Mouse (Mus musculus): Measurements from ENCODE around the gene Akr1c14. TPM values are rescaled to one million over a fixed set of nuclear protein-coding genes. Genes with fewer than 3 reads are reported as not detected.
A peak's percentile ranks its signal among the peaks of the same experiment; 100 is the strongest.
"Not testable (repeated sequence)": the region's sequence is repeated elsewhere in the genome, so short reads cannot be mapped to it uniquely, and the experiment has no call there.

Akr1c14 gene
- polyA plus RNA-seq, 1 experiment from 2014 or later = 2.8 TPM

DNA sequence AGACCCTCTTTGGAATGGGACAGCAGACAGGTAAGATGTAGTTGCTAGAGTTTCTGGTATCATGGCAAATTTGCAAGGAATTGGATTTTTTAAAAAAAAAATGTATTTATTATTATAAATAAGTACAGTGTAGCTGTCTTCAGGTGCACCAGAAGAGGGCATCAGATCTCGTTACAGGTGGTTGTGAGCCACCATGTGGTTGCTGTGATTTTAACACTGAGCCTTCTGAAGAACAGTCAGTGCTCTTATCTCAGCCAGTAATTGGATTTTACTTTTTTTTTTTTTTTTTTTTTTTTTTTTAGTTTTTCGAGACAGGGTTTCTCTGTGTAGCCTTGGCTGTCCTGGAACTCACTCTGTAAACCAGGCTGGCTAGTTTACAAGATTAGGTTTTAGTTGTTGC is 9.4 kb downstream of the Akr1c14 start:
- WGBS = 82% methylated on average over 2 of the region's 2 CpGs
- H3K27me3 ChIP-seq; H3K4me3 ChIP-seq (replicated peaks); H3K9ac ChIP-seq; ATAC-seq (replicated peaks; ENCODE audit: low FRiP score); H3K4me1 ChIP-seq; H3K36me3 ChIP-seq; H3K4me2 ChIP-seq; H3K9me3 ChIP-seq (replicated peaks); H3K27ac ChIP-seq: not testable (repeated sequence)

DNA sequence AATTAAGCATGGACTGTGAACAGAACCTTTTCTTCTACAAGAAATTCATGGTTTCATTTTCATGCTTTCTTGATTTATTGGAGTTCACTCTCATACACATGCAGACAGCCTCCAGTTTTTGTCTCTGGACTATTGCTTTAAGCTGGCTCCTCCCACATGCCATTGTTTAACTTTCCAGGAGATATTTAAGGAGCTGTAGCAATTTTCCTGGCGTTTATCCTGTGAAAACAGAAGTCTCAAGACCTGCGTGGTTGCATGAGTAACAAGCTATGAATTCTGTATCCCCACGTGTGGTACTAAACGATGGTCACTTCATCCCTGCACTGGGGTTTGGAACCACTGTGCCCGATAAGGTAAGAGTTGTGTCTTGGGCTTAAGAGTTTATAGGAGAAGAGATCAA is 10.6 kb downstream of the Akr1c14 start:
- Histone ChIP-seq H3K9ac (no peak overlapping the region), H3K4me1 (no peaks in the 10 kb centered on the region), H3K4me3 (replicated peaks) (no peak overlapping the region), H3K4me2 (peak overlapping the region; percentile 23; the same call in 1 of the 2 replicates), H3K27ac (no peak overlapping the region), H3K27me3 (no peaks in the 10 kb centered on the region), H3K9me3 (replicated peaks) (no peaks in the 10 kb centered on the region), H3K36me3 (no peaks in the 10 kb centered on the region)
- peak; percentile 56; the same call in 1 of the 2 replicates for ATAC-seq (replicated peaks; ENCODE audit: low FRiP score)
- 38% methylated on average over 5 of the region's 5 CpGs for WGBS

DNA sequence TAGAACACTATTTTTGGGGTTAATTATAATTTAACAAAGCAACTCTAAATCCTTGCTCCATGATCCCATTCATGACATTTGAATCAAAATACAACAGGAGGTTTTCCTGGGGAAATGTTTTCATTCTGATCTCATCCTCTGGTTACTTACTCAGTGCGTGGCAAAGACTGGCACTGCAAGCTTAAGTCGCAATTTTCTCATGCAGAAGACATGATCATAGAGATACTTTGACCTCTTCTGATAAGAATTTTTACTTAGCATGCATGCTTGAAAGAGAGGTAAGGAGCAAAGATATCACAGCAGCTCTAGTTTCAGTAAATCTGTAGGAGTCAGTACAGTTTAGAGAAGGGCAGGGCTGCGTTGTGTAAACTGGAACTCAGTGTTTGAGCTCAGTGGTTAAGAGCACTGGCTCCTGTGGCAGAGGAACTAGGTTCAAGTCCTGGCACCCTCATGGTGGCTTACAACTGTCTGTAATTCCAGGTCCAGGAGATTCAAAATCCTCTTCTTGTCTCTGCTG is 11.5 kb downstream of the Akr1c14 start:
- no peak overlapping the region for H3K27ac ChIP-seq
- H3K4me2 ChIP-seq = no peak overlapping the region; the same call in 1 of the 2 replicates
- H3K9me3 ChIP-seq (replicated peaks) = no peaks in the 10 kb centered on the region
- H3K9ac ChIP-seq = no peak overlapping the region
- WGBS = 64% methylated on average over 3 of the region's 3 CpGs
- no peak for ATAC-seq (replicated peaks; ENCODE audit: low FRiP score)
- H3K36me3 ChIP-seq = no peaks in the 10 kb centered on the region
- H3K4me3 ChIP-seq (replicated peaks) = no peak overlapping the region
- no peaks in the 10 kb centered on the region for H3K4me1 ChIP-seq
- H3K27me3 ChIP-seq = no peaks in the 10 kb centered on the region

GRCm38 (mm10) chr13:4076517-4077435 is 28.0 kb downstream of the Akr1c14 start:
- no peak for ATAC-seq (replicated peaks; ENCODE audit: low FRiP score)

GRCm38 (mm10) chr13:4079876-4080275 is 31.1 kb downstream of the Akr1c14 start:
- Histone ChIP-seq H3K4me2 (no peak overlapping the region), H3K27me3 (no peaks in the 10 kb centered on the region), H3K4me3 (replicated peaks) (no peak overlapping the region), H3K36me3 (no peaks in the 10 kb centered on the region), H3K27ac (no peak overlapping the region), H3K9me3 (replicated peaks) (no peaks in the 10 kb centered on the region; the same call in 1 of the 2 replicates), H3K4me1 (no peaks in the 10 kb centered on the region), H3K9ac (no peak overlapping the region)
- no peak for ATAC-seq (replicated peaks; ENCODE audit: low FRiP score)

More at GRCm38 (mm10) chr13:4076517-4077435, 28.0 kb downstream of the Akr1c14 start:
- no peak overlapping the region for H3K27ac ChIP-seq
- H3K4me2 ChIP-seq = no peak overlapping the region
- no peaks in the 10 kb centered on the region for H3K4me1 ChIP-seq
- H3K4me3 ChIP-seq (replicated peaks) = no peak overlapping the region
- H3K36me3 ChIP-seq = no peaks in the 10 kb centered on the region
- 86% methylated on average over 9 of the region's 9 CpGs for WGBS
- H3K9ac ChIP-seq = no peak overlapping the region
- no peaks in the 10 kb centered on the region for H3K27me3 ChIP-seq
- H3K9me3 ChIP-seq (replicated peaks) = no peaks in the 10 kb centered on the region

GRCm38 (mm10) chr13:4101691-4102090 is 52.9 kb downstream of the Akr1c14 start:
- H3K4me3 ChIP-seq (replicated peaks) = no peak overlapping the region
- no peaks in the 10 kb centered on the region for H3K9me3 ChIP-seq (replicated peaks)
- no peak overlapping the region for H3K4me2 ChIP-seq
- ATAC-seq (replicated peaks; ENCODE audit: low FRiP score) = no peak
- no peak overlapping the region for H3K9ac ChIP-seq
- H3K36me3 ChIP-seq = no peaks in the 10 kb centered on the region
- H3K4me1 ChIP-seq = no peaks in the 10 kb centered on the region
- no peak overlapping the region for H3K27ac ChIP-seq
- H3K27me3 ChIP-seq = no peaks in the 10 kb centered on the region

GRCm38 (mm10) chr13:4102721-4103120 is 53.9 kb downstream of the Akr1c14 start:
- Histone ChIP-seq H3K36me3 (no peaks in the 10 kb centered on the region), H3K27me3 (no peaks in the 10 kb centered on the region), H3K4me3 (replicated peaks) (no peak overlapping the region), H3K9ac (no peak overlapping the region), H3K27ac (no peak overlapping the region), H3K4me1 (no peaks in the 10 kb centered on the region), H3K9me3 (replicated peaks) (no peaks in the 10 kb centered on the region), H3K4me2 (no peak overlapping the region)
- no peak for ATAC-seq (replicated peaks; ENCODE audit: low FRiP score)

GRCm38 (mm10) chr13:4110281-4111188 is 61.7 kb downstream of the Akr1c14 start:
- peak; percentile 85 for ATAC-seq (replicated peaks; ENCODE audit: low FRiP score)
- Histone ChIP-seq H3K4me2 (no peak overlapping the region), H3K36me3 (no peaks in the 10 kb centered on the region), H3K4me1 (no peaks in the 10 kb centered on the region), H3K27me3 (no peaks in the 10 kb centered on the region), H3K9me3 (replicated peaks) (no peaks in the 10 kb centered on the region), H3K9ac (no peak overlapping the region), H3K4me3 (replicated peaks) (no peak overlapping the region), H3K27ac (no peak overlapping the region)
- 30% methylated on average over 6 of the region's 6 CpGs for WGBS

GRCm38 (mm10) chr13:4119181-4119904 is 70.5 kb downstream of the Akr1c14 start:
- H3K4me1 ChIP-seq = no peaks in the 10 kb centered on the region
- 0 out of 2 replicates have a peak, but pooled peaks cover 3% of the 10 kb centered on the region for H3K9me3 ChIP-seq (replicated peaks)
- no peak overlapping the region for H3K27ac ChIP-seq
- no peaks in the 10 kb centered on the region for H3K36me3 ChIP-seq
- peak; percentile 75 for ATAC-seq (replicated peaks; ENCODE audit: low FRiP score)
- no peak overlapping the region for H3K4me2 ChIP-seq
- 57% methylated on average over 2 of the region's 2 CpGs for WGBS
- no peak overlapping the region for H3K9ac ChIP-seq
- no peak overlapping the region for H3K4me3 ChIP-seq (replicated peaks)
- no peaks in the 10 kb centered on the region for H3K27me3 ChIP-seq

DNA sequence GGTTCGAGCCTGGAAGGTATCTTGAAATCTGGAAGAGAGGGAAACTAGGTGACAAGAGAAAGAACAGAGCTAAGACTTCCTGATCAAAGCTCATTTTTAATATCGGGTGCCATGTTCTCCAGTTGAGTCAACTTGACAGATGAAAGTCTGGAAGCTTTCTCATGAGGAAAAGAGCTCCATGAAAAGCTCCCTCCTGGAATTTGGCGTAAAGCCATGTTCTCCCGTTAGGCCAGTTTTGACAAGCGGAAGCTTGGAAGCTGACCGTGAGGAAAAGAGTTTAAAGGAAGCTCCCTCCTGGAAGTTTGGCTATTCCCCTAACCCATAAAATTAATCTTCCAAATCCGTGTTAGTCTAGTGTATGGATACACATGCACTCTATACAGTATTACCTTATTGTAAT is 74.3 kb downstream of the Akr1c14 start:
- WGBS = 67% methylated on average over 7 of the region's 7 CpGs
- Histone ChIP-seq H3K9ac (no peak overlapping the region), H3K27me3 (no peaks in the 10 kb centered on the region), H3K27ac (no peak overlapping the region), H3K4me1 (no peaks in the 10 kb centered on the region), H3K4me2 (no peak overlapping the region), H3K36me3 (no peaks in the 10 kb centered on the region), H3K9me3 (replicated peaks) (0 out of 2 replicates have a peak, but pooled peaks cover 3% of the 10 kb centered on the region), H3K4me3 (replicated peaks) (no peak overlapping the region)
- no peak for ATAC-seq (replicated peaks; ENCODE audit: low FRiP score)

- not testable (repeated sequence) for ATAC-seq (replicated peaks; ENCODE audit: low FRiP score); H3K9me3 ChIP-seq (replicated peaks); H3K27me3 ChIP-seq; H3K4me1 ChIP-seq; H3K4me2 ChIP-seq; H3K4me3 ChIP-seq (replicated peaks); H3K36me3 ChIP-seq; H3K9ac ChIP-seq; H3K27ac ChIP-seq
- 96% methylated on average over 6 of the region's 6 CpGs for WGBS
Measured at GRCm38 (mm10) chr13:4124471-4124870, 75.7 kb downstream of the Akr1c14 start.
